Mouse (Mus musculus) lung, embryonic 16.5 days (tissue): ENCODE results near the gene Gad1. TPM values are rescaled to one million over a fixed set of nuclear protein-coding genes. Genes with fewer than 3 reads are reported as not detected.

Experiments
- ATAC-seq: fragments of 200-750 bp; cut with Nextera tagmentation; 2 replicates; pipeline ENCODE4 v1.8.0; 2017; ENCODE audit warnings: low read depth, mild to moderate bottlenecking, moderate library complexity
- H3K27ac ChIP-seq: fragments of 300-500 bp; sonication (generic); 2 replicates; pipeline ENCODE4 v1.5.1; 2014; ENCODE audit warnings: mild to moderate bottlenecking, control low read depth, low read length
- H3K27me3 ChIP-seq: fragments of 300-500 bp; sonication (generic); 2 replicates; pipeline ENCODE4 v1.6.1; 2014; ENCODE audit warnings: low read depth, low read length, mixed read lengths; ENCODE audit not compliant: control insufficient read depth, insufficient read depth
- H3K36me3 ChIP-seq: fragments of 300-500 bp; sonication (generic); 2 replicates; pipeline ENCODE4 v1.6.1; 2014; ENCODE audit warnings: low read length; ENCODE audit not compliant: control insufficient read depth, insufficient read depth
- H3K4me1 ChIP-seq: fragments of 300-500 bp; sonication (generic); replicated peaks from 2 replicates; pipeline ENCODE4 v1.6.1; 2014; ENCODE audit warnings: low read length, mixed read lengths; ENCODE audit not compliant: control insufficient read depth, insufficient read depth
- H3K4me2 ChIP-seq: fragments of 300-500 bp; sonication (generic); 2 replicates; pipeline ENCODE4 v1.6.1; 2014; ENCODE audit warnings: low read depth, low read length, control low read depth
- H3K4me3 ChIP-seq: fragments of 300-500 bp; sonication (generic); 2 replicates; pipeline ENCODE4 v1.5.1; 2014; ENCODE audit warnings: mild to moderate bottlenecking, low read length, control low read depth
- H3K9ac ChIP-seq: fragments of 300-500 bp; sonication (generic); 2 replicates; pipeline ENCODE4 v1.6.1; 2014; ENCODE audit warnings: low read length, control low read depth
- H3K9me3 ChIP-seq: fragments of 300-500 bp; sonication (generic); 2 replicates; pipeline ENCODE4 v1.6.1; 2016; ENCODE audit warnings: low read length; ENCODE audit not compliant: control insufficient read depth
- WGBS: fragments of 180-500 bp; shearing (Covaris S2); extraction: QIAGEN DNeasy Blood & Tissue Kit; methylation state at CpG from one replicate; pipeline ENCODE4 v1.1.7; 2014; 5-methylcytosine and 5-hydroxymethylcytosine counted together
- polyA plus RNA-seq: library from polyadenylated mRNA; unstranded; fragments of >200 nt; fragmentation: Nextera tagmentation; extraction: Ambion mirVana; gene quantifications from 2 replicates; pipeline ENCODE4 v1.2.1, GENCODE M21; 2015

The Gad1 gene
- polyA plus RNA-seq, 1 experiment from 2014 or later, result 0.46 TPM

DNA sequence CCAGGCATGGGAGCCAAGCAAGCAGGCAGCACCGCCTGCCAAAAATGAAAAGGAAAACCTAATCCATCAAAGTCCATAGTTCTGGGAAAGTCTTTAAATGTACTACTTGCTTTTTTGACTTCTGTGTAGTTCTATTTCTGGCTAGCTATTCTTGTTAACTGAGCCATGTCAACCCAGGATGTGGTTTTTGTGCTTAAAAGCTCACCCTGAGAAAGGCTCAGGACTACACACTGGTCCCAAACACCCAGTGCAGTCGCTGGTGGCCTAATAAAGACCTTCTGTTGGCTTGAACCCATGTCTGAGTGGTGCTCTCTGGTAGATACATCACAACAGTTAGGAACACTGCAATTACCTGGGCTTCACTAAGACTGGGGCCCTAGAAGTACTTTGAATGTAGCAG, 1.4 kb upstream of the Gad1 start:
- no peak overlapping the region for H3K4me2 ChIP-seq
- H3K27ac ChIP-seq, result no peak overlapping the region
- H3K4me3 ChIP-seq, result no peak overlapping the region
- H3K9ac ChIP-seq, result no peak overlapping the region
- no peak for ATAC-seq
- WGBS, result 69% methylated on average over 2 of the region's 2 CpGs
- no peaks in the 10 kb centered on the region for H3K27me3 ChIP-seq
- H3K36me3 ChIP-seq, result no peaks in the 10 kb centered on the region
- no peaks in the 10 kb centered on the region for H3K4me1 ChIP-seq
- no peaks in the 10 kb centered on the region for H3K9me3 ChIP-seq

DNA sequence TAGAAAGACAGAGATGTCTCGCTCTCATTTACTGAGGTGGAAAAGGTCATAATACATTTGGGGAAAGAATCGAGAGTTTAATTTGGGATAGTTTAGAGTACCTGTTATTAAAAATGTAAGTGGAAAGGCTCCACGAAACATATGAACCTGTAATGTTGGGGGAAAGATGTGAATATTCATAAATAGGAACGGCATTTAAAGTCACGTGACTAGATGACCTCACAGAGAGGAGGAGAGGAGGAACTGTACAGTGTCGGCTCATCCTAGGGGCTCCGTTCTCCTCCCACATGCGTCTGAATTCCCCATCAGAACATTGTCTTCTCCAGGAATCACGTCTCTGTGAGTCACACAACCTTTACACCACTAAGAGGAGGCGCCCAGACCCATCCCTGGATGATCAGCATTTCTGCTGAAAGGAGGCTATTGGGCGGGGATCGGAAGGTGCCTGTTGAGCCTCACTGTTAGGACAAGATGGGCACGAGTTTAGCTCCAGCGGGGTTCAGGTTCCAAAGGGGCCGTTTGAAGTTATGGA, 739 bp upstream of the Gad1 start:
- H3K4me2 ChIP-seq, result no peak overlapping the region
- H3K4me1 ChIP-seq, result no peaks in the 10 kb centered on the region
- no peaks in the 10 kb centered on the region for H3K36me3 ChIP-seq
- no peaks in the 10 kb centered on the region for H3K27me3 ChIP-seq
- no peak overlapping the region for H3K4me3 ChIP-seq
- H3K9me3 ChIP-seq, result no peaks in the 10 kb centered on the region
- no peak overlapping the region for H3K27ac ChIP-seq
- 80% methylated on average over 15 of the region's 15 CpGs for WGBS
- ATAC-seq, result no peak
- no peak overlapping the region for H3K9ac ChIP-seq

DNA sequence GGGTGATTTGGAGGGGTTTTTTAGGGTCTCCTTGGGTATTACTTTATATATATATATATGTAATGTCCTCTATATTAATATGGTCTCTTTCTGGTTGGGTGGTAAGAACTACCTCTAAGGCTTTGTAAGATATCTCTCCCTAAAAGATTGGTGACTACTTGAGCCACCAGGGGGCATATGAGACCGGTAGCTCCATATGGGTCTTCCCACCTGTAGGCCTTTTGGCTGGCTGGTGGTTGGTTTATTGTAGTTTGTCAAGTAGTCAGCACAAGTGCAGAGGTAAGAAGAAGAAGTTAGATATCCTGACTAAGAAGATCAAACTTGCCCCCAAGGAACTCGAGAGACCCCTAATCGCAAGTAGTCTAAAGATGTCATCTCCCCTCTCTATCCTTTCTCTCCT, 954 bp downstream of the Gad1 start:
- H3K9me3 ChIP-seq, result no peaks in the 10 kb centered on the region
- H3K9ac ChIP-seq, result no peak overlapping the region
- ATAC-seq, result no peak
- no peak overlapping the region for H3K27ac ChIP-seq
- no peaks in the 10 kb centered on the region for H3K36me3 ChIP-seq
- no peak overlapping the region for H3K4me2 ChIP-seq
- no peaks in the 10 kb centered on the region for H3K4me1 ChIP-seq
- H3K27me3 ChIP-seq, result peaks cover 2% of the 10 kb centered on the region
- WGBS, result 78% methylated on average over 3 of the region's 3 CpGs
- no peak overlapping the region for H3K4me3 ChIP-seq

DNA sequence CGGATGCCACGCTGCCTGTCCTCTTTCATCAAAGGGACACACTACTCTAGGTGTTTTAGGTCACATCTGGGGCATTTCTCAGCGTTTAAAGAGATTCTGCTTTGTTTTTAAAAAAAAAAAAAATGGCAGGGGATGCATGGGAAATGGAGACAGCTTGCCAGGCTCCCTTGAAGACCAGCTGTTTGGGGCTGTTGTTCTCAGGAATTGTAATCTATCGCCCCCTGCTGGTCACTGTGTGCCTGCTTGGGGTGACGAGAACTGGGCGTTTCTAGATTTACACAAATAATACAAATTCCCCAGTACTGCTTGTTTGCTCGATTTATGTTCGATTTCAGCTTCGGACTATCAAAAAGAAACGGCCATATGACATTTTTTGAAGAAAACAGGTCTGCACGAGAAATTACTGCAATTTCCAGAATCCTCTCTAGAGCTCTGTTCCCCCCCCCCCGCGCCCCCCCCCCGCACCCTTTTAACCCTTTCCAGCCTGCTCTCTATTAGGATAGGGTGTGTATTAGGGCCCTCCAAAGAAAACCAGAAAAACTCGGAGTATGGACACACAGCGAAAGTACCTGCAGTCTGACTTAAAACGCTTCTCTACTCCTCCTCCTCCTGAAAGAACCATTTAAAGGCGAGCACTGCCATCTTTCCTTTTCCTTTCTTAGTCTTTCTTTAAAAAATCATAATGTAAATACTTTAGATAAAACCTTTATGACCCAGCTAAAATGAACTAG, 5.4 kb downstream of the Gad1 start:
- peak; percentile 69; the same call in 1 of the 2 replicates for ATAC-seq
- 4% methylated on average over 16 of the region's 18 CpGs for WGBS
- no peaks in the 10 kb centered on the region for H3K9me3 ChIP-seq

DNA sequence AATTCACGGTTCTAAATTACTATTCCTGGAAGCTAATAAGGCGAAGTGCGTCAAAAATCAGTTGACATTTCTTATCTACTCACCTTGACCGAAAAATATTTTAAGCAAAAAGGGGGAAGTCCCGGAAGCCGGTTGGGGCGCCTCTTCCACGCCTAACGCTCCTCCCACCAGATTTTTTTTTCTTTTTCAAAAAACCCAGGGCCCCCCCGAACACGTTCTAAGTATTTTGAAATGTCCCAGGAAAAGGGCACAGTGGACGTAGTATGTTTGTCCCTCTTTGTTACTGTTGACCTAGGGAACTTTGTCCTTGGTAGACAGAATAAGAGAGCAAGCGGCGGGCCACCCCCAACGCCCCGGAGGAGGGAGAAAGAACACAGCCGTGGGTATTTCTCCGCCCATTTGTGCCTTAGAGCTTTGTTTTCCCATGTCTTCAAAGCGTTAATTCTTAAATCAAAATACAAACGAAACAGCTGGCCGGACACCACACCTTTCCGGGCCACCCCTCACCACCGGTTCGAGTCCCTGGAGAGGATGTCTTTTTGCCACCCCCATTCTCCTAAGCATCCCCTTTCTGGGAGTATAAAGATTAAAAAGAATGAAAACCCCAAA, 6.1 kb downstream of the Gad1 start:
- H3K36me3 ChIP-seq, result no peaks in the 10 kb centered on the region
- H3K27ac ChIP-seq, result no peak overlapping the region
- ATAC-seq, result no peak
- H3K4me2 ChIP-seq, result no peak overlapping the region
- no peak overlapping the region for H3K9ac ChIP-seq
- H3K9me3 ChIP-seq, result no peaks in the 10 kb centered on the region
- WGBS, result 8% methylated on average over 24 of the region's 24 CpGs
- H3K27me3 ChIP-seq, result peaks cover 52% of the 10 kb centered on the region
- no peak overlapping the region for H3K4me3 ChIP-seq
- peaks cover 14% of the 10 kb centered on the region for H3K4me1 ChIP-seq

More for the DNA sequence above, 5.4 kb downstream of the Gad1 start:
- H3K27me3 ChIP-seq, result peaks cover 45% of the 10 kb centered on the region
- no peak overlapping the region for H3K9ac ChIP-seq
- H3K27ac ChIP-seq, result no peak overlapping the region
- peak overlapping the region; percentile 10; the same call in 1 of the 2 replicates for H3K4me2 ChIP-seq
- no peaks in the 10 kb centered on the region for H3K36me3 ChIP-seq
- no peak overlapping the region for H3K4me3 ChIP-seq
- H3K4me1 ChIP-seq, result peaks cover 9% of the 10 kb centered on the region

DNA sequence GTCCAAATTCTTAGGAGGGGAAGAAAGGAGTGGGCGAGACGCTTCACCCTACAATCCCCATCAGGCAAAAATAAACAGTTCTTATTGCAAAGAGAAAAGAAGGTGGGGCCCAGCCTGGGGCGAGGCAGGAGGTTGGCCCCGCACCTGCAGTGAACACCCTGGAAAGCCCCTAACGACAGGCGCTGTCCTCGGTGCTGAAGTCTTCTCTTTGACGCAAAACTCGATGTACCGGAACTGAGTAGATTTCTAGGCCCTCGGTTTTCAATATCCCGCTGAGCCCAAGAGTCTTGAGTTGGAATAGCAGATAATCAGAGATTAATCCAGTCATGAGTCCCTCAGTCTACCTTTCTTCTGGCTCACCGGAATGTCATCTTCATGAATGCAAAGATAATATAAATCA, 6.6 kb downstream of the Gad1 start:
- H3K27me3 ChIP-seq, result peaks cover 58% of the 10 kb centered on the region
- peak; percentile 22; the same call in 1 of the 2 replicates for ATAC-seq
- under 1% methylated on average over 13 of the region's 13 CpGs for WGBS
- H3K27ac ChIP-seq, result no peak overlapping the region
- H3K9ac ChIP-seq, result no peak overlapping the region
- H3K4me1 ChIP-seq, result peaks cover 15% of the 10 kb centered on the region
- no peaks in the 10 kb centered on the region for H3K36me3 ChIP-seq
- H3K4me3 ChIP-seq, result no peak overlapping the region
- H3K4me2 ChIP-seq, result no peak overlapping the region
- H3K9me3 ChIP-seq, result no peaks in the 10 kb centered on the region

DNA sequence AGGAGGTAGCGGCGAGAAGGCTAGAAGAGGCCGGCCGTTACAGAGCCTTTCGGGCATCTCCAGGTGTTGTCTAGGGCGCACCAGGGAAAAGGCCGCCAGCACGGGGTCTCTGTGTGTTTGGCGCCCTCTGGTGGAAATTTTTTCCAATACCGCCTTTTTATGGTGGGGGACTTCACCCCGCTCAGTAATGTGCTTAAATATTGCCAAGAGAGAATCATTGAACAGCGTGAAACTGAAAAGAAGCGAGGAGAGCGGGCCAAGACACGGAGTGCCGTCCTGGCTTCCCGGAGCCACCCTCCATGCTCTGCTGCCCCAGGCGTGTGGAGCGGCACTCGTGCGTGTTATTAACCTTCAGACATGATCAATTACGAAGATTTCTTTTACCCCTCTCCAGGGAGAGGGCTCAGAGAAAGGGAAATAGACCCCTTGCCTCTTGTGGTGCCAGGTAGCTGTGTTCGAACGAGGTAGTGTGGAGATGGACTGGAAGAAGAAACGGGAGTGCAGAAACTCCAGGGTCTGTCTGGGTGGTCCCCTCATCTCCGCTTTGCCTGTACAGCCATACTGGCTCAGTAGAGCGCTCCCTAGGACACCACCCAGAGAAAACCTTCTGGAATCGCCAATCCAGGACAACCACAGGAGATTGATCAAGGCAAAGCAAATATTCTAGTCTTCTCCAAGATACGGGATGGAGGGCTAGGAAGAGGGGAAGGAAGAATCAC, 8.4 kb downstream of the Gad1 start:
- no peak overlapping the region for H3K27ac ChIP-seq
- ATAC-seq, result no peak
- peaks cover 19% of the 10 kb centered on the region for H3K4me1 ChIP-seq
- no peaks in the 10 kb centered on the region for H3K9me3 ChIP-seq
- no peaks in the 10 kb centered on the region for H3K36me3 ChIP-seq
- peaks cover 75% of the 10 kb centered on the region for H3K27me3 ChIP-seq
- no peak overlapping the region for H3K4me3 ChIP-seq
- no peak overlapping the region for H3K9ac ChIP-seq
- 2% methylated on average over 29 of the region's 29 CpGs for WGBS
- 0 out of 2 replicates have a peak overlapping the region, but pooled peaks have one; percentile 14 for H3K4me2 ChIP-seq

DNA sequence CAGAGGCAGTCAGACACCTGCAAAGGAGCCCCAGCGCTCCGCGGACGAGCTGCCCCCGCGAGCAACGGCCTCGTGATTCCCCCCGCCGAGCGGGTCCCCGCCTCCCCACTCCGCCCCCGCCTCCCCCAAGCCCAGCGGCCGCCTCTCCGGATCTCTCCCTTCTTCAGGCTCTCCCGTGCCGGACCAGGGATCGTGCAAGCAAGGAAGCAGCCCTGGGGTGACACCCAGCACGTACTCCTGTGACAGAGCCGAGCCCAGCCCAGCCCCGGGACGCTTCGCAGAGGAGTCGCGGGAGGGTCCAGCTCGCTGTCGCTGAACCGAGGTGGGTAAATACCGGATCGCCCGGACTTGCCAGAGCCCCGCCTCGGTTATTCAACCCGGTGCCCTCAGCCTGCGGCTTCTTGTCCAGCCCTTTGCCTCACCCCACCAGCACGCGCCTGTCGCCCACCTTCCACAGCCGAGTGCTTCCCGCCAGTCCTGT, 9.2 kb downstream of the Gad1 start:
- no peaks in the 10 kb centered on the region for H3K36me3 ChIP-seq
- H3K4me3 ChIP-seq, result peak overlapping the region; percentile 33
- WGBS, result under 1% methylated on average over 42 of the region's 42 CpGs
- H3K4me1 ChIP-seq, result peaks cover 27% of the 10 kb centered on the region
- no peak for ATAC-seq
- H3K4me2 ChIP-seq, result peak overlapping the region; percentile 38
- peaks cover 81% of the 10 kb centered on the region for H3K27me3 ChIP-seq
- H3K9ac ChIP-seq, result no peak overlapping the region
- no peak overlapping the region for H3K27ac ChIP-seq
- no peaks in the 10 kb centered on the region for H3K9me3 ChIP-seq

DNA sequence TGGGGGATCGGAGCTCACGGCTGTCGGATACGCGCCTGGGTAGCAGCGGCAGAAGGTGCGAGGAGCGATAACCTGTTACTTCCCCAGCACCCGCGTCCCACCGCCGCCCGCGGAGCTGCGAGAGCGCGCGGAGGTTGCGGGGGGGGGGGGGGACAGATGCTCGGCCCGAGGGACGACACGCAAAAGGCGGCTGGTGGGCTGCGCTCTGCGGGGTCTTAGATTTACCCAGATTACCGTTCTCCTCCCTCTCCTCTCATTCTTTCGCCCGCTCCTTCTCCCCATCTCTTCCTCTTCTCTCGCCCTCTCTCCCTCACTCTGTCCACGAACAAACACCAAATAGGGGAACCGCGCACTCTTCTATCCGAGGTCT, 9.7 kb downstream of the Gad1 start:
- peak overlapping the region; percentile 38 for H3K4me2 ChIP-seq
- ATAC-seq, result no peak
- H3K4me1 ChIP-seq, result peaks cover 32% of the 10 kb centered on the region
- peak overlapping the region; percentile 33 for H3K4me3 ChIP-seq
- H3K9me3 ChIP-seq, result no peaks in the 10 kb centered on the region
- no peaks in the 10 kb centered on the region for H3K36me3 ChIP-seq
- WGBS, result 0% methylated on average over 23 of the region's 34 CpGs
- H3K27me3 ChIP-seq, result peaks cover 87% of the 10 kb centered on the region
- no peak overlapping the region for H3K27ac ChIP-seq
- H3K9ac ChIP-seq, result no peak overlapping the region
